Mouse (Mus musculus): ENCODE measurements at regions not wholly inside any gene's neighbourhood (a gene's known extent, or its start where the extent isn't known, plus 50 kb on each side); places are given as distances from the start of the nearest gene placed in this dataset.
A peak's percentile ranks its signal among the peaks of the same experiment; 100 is the strongest.

DNA sequence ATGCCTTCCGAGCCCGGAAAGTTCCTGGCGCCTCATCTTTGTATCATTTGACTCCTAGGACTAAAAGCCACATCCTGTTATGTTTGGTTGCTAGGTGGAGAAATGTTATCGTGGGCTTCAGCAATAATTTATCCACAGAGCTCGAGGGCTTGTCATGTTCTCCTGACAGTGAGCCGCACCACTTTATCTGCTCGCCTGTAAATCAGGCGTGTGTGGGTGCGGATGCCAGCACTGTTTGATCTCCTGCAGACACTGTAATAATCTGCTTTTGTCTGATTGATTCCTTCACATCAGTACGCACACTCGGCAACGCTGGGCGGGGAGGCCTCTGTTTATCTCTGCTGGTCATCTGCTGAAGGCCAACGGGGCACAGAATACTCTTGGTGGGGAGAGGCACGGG lies 178.5 kb upstream of the Zfp64 start:
- DNase-seq (ENCODE audit: low spot score) = peak; percentile 8

DNA sequence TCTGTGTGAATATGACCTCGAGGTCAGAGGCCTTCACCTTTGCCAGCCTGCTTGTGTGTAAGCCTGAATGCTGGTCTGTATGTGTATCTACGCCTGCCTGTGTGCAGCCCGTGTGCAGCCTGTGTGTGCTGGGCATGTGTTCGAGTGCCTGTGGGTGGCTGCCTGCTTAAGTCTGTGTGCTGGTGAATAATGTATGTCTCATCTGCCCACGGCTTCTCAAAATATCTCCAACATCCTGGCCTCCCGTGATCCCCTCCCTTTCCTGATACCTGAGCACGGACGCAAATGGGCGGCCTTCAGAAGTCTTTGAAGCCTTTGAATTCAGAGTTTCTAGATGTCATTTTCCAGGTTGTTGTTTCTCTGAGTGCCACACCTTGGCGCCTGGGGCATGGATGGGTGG lies 170.1 kb upstream of the Zfp64 start:
- DNase-seq (ENCODE audit: low spot score) = no peak

- no peak for DNase-seq (ENCODE audit: low spot score)
Observed at GRCm38 (mm10) chr2:169122887-169123286, 167.5 kb upstream of the Zfp64 start.

DNA sequence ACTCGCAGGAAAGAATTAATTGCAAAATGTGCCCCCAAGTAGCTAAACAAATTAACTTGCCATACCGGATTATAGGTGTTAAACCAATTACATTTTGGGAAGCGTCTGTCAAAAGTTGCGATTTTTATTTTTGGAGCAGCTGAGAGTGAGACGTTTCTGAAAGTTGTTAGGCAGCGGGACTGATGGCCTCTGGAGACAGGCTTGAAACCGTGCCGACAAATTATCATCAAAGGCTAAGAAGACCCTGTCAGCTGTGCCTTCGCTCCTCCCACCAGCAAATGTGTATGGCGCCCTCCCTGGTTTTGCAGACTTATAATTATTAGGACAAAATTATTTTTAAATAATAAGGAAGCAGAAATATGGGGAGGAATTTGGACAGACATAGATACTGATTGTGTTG lies 161.5 kb upstream of the Zfp64 start:
- no peak for DNase-seq (ENCODE audit: low spot score)

GRCm38 (mm10) chr2:169109044-169109443 lies 153.7 kb upstream of the Zfp64 start:
- DNase-seq (ENCODE audit: low spot score) = no peak

GRCm38 (mm10) chr2:169108037-169108436 lies 152.7 kb upstream of the Zfp64 start:
- DNase-seq (ENCODE audit: low spot score) = peak; percentile 17

DNA sequence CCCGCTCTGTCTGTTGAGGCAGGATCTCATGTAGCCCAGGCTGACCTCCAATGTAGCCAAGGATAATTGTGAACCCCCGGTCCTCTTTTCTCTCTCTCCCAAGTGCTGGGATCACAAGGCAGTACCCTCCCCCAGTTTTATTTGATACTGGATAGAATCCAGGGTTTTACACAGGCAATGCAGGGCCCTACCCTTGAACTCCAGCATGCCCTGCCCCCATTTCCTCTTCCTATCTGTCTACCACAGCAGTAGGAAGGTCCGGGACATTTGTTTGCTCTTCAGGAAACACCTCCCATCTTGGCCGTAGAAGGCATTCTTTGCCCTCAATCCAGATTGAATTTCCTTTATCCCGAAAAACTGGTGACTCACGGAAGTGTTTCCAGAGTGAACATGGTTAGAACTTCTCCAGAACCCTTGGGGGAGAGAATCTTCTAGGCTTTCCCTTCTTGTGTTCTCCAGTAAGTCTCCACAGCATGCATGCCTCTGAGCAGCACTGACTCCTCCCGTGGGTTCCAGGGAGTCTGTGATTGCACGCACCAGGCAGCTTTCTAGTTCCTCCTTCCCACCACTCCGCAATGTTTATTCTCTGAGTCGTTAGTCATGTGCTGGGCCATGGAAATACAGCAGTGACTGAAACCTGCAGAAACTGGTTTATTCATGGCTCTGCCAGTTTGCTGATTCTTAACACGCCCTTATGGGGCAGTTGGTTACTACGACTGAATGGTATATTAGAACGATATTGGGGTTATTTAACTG lies 146.3 kb upstream of the Zfp64 start:
- no peak for DNase-seq (ENCODE audit: low spot score)

DNA sequence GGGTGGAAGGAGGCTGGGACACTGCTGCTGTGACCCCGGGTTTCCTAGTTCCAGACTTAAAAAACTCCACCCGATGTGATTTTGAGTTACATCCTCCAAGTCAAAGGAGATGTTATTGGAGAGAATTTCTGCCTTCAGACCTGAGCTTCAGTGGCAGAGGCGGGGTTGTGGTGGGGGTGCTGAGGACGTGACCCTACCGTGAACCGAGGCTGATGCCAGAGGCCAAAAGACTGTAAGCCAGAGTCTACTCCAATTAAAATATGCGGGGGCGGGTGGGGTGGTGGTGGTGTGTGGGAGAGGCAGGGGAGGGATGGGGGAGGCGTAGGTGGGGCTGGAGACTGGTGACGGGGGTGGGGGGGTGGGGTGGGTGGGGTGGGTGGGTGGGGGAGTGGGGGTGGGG lies 145.1 kb upstream of the Zfp64 start:
- DNase-seq (ENCODE audit: low spot score) = no peak

DNA sequence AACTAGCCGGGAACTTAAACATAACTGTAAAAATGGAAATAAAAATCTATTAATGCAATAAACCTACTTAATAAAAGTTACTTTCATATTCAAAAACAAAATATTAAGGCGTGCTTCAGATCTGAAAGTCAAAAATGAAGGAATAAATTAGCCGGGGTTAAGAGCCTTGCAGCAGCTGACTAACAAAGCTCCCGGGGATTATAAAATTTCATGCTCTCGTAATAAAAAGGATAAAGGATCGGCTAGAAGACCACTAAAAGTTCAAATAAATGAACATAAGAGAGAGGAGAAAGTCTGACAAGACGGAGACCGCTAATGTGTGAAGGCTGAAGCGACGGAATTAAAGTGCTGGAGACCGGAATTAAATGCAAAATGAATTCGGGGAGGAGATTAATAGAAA lies 144.3 kb upstream of the Zfp64 start:
- no peak for DNase-seq (ENCODE audit: low spot score)

- no peak for DNase-seq (ENCODE audit: low spot score)
Observed at GRCm38 (mm10) chr2:169098591-169098990, 143.2 kb upstream of the Zfp64 start.

- no peak for DNase-seq (ENCODE audit: low spot score)
Observed at GRCm38 (mm10) chr2:169094011-169094754, 138.8 kb upstream of the Zfp64 start.

- no peak for DNase-seq (ENCODE audit: low spot score)
Observed at GRCm38 (mm10) chr2:169090256-169090655, 134.9 kb upstream of the Zfp64 start.

DNA sequence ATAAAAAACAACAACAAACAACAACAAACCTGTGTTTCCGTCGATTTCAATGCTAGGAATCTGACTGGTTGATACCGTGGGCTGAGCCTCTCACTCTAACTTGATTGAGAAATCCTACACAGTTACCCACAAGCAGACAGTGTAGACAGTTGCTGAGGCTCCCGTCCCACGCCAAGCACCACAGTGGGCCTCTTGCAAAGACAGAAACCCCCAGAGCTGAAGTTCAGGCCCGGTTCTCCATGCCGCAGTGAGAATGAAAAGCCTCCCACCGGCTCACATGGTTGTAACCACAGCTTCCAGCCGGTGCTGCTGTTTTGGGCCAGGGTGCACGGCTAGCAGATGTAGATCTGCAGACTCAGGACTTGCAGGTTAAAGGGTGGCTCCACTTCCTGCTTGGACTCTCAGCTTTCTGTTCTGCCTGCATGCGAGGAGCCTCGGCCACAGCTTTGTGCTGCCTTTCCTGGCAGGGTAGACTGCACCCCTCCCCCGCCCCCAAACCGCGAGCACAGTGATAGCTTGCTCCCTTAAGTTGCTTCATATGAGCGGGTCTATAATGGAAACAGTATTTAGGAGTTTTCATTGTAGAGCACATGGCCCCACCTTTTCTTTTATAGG lies 133.6 kb upstream of the Zfp64 start:
- DNase-seq (ENCODE audit: low spot score) = peak; percentile 19

DNA sequence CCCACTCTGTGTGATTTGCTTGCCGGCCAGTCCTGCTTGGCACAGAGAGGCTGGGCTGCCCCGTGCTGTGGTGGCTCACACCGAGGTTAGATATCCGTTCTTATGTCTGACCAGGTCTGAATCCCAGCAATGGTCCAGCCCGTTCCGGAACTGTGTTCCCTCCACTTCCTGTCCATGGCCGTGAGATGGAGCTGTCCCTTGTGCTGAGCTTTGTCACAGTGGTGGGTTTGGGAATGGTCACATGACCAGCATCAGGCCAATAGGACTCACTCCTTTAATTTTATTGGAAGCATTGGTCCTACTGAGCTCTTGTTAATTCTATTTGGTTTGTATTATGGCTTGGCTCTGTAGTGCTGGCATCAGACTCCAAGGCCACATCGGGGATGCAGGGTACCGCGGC lies 132.9 kb upstream of the Zfp64 start:
- DNase-seq (ENCODE audit: low spot score) = no peak

DNA sequence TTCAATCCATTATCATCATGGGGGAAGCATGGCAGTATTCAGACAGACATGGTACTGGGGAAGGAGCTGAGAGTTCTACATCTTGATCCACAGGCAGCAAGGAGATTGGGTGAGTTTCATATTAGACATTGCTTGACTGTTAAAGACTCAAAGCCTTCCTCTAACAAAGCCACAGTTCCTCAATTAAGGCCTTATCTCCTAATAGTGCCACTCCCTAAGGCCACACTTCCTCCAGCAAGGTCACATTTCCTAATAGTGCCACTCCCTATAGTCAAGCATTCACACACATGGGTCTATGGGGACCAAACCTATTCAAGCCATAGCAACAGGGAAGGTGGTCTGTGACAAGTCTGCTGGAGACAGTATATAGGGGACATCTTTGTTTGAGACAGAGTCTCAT lies 115.9 kb upstream of the Zfp64 start:
- DNase-seq (ENCODE audit: low spot score) = no peak

GRCm38 (mm10) chr2:169065166-169065698 lies 109.8 kb upstream of the Zfp64 start:
- DNase-seq (ENCODE audit: low spot score) = peak; percentile 10

GRCm38 (mm10) chr2:169061520-169061919 lies 106.1 kb upstream of the Zfp64 start:
- peak; percentile 80 for DNase-seq (ENCODE audit: low spot score)

- DNase-seq (ENCODE audit: low spot score) = no peak
Observed at GRCm38 (mm10) chr2:169060495-169060894, 105.1 kb upstream of the Zfp64 start.

DNA sequence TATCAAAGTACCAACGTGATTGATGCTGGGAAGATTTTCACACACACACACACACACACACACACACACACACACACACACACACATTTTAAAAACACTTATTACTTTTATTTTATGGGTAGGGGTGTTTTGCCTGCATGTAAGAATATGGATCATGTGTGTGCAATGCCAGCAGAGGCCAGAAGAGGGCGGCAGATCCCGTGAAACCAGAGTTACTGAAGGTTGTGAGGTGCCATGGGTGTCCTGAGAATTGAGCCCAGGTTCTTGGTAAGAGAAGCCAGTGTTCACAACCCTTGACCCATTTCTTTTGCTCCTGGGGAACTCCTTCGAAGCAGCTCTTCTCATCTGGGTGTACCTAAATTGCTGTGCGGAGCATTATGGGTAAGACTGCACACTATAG lies 102.4 kb upstream of the Zfp64 start:
- no peak for DNase-seq (ENCODE audit: low spot score)

DNA sequence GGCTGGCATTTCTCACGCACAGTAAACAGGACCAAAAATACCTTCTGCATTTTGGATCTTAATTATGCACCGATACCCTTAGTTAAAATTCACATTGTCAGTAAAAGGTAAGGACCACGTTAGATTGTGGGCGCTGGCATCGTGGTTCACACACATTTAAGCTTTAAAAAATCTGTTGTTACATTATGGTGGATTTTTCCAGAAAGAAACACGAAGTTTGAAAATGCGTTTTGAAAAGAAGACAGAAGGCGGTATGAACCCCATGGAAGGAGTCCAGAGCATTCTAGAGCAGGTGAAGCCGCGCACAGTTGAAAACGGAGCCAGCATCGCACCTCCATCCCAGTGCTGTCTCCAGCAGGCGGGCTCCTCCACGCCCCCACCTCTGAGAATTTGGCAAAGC lies 94.6 kb upstream of the Zfp64 start:
- no peak for DNase-seq (ENCODE audit: low spot score)

DNA sequence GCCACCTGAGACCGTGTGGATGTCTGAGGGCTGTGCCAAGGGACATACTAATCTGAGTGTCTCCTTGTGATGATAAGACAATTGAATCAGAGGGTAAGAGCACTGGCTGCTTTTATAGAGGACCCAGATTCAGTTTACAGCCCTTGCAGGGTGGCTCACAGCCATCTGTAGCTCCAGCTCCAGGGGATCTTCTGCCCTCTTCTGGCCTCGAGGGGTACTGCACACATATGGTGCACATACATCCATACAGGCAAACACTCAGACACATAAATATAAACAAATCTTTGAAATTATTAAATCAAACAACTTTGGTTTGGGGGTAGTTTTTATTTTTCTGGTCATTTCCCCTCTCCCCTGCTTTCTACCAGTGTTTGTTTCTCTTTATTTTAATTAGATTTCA lies 86.4 kb upstream of the Zfp64 start:
- DNase-seq (ENCODE audit: low spot score) = no peak

DNA sequence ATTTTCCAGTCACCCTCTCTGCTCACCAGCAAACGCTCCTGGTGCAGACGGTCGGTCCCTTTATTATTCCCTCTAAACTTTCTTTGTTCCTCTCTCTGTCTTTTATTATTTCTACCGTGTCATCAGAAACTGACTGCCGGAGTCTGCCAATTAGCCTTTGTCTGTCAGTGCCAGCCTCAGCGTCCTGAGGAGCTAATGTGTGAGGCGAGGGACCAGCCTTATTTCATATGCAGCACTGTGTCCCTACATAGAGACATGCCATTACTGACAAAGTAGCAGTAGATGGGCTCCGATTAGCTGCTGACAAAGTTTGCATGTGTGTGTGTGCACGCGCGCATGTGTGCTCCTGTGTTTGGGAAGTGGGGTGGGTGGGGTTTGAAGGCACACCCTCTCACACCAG lies 82.6 kb upstream of the Zfp64 start:
- no peak for DNase-seq (ENCODE audit: low spot score)

DNA sequence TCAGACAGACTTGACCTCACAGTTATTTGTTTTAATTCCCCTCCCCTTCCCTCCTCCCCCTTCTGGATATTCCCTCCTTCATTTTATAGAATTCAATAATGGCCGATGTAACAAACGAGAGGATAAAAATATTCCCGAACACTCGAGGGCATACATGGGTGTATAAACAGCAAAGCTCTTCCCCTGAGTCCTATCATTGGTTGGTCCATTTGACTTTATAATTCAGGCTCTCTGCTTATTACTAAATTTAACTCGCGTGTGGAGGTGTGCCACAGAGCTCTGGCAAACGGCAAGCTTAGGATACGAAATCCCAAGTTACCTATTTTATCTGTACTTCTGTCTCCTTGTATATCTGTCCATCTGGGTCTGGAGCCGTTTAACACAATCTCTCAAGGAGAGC lies 82.1 kb upstream of the Zfp64 start:
- no peak for DNase-seq (ENCODE audit: low spot score)
